Mouse (Mus musculus): Measurements from ENCODE around the gene Mindy1. TPM values are rescaled to one million over a fixed set of nuclear protein-coding genes. Genes with fewer than 3 reads are reported as not detected.

Mindy1 gene
- polyA plus RNA-seq (2012; ENCODE audit: insufficient read depth, insufficient read length, missing spikeins): 22.1 and 23.5 TPM in 2 replicates

DNA sequence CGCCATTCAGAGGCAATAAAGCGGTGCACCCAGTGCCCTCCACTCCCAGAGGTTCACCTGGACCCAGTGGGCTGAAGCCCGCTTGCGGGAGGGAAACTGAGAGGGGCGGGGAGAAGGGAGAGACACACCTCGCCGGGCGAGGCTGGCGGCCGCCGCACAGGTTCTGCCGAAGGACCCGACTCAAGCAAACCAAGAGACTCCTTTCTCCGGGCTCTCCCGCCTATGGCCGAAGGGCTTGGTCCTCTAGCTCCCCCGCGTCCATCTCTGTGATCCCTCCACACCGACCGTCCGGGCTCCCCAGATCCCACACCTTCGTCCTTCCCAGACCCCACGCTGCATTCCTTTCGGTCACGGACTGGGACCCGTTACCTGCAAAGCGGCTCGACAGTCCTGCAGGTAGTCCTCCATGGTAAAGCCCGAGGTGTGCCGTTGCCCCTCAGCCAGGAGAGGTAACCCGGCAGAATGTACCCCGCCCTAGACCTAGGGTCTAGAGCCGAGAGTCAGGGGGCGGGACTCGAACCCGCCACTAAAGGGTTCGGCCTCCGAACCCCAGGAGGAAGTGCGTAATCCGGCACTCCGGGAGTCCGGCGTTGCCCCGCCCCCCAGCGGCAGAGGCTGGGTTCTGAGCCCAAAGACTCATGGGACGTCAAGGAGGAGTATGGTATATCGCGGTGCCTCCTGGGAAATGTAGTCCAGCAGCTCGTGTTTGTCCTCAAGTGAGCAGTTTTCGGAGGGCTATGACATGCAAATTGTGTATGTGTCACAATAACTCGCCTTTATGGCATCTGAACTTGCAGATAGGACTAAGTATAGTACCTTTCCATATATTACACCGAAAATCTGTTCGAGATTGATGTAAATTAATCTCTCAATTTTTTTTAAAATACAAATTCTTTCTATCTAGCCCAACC lies at the start of gene Mindy1, which contains the start of gene Prune1:
TSS of gene Mindy1 (plus strand) at position 130 of the 911 bp plus-strand sequence.
TSS of gene Prune1 (minus strand) at position 861 of the 911 bp plus-strand sequence.
- peak within 1 kb of the TSS; percentile 96 for H3K27ac ChIP-seq (replicated peaks; ENCODE audit: low read depth, low read length)

DNA sequence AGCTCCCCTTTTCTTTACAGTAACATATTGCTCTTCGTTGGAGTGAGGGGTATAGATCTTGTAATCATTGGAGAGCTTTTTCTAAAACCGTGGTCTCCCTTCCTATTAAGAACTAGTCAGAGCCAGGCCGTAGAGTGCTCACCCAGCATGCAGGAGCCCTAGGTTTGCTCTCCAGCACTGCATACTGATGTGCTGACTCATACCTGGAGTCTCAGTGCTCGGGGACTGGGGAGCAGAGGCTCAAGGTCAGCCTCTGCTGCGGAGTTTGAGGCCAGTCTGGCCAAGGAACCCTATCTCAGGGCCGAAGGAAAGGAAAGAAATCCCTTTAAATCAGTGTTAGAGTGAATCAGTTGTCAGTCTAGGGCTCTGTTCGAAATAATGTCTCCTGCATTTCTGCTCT lies 48.4 kb upstream of the Mindy1 start:
- peak overlapping the region; percentile 17 for H3K27ac ChIP-seq (replicated peaks; ENCODE audit: low read depth, low read length)
- H3K4me1 ChIP-seq (ENCODE audit: control insufficient read depth, insufficient read depth, insufficient read length, low read length): peaks cover 20% of the 10 kb centered on the region
- H3K4me3 ChIP-seq (ENCODE audit: insufficient read depth, low read depth, low read length): no peak overlapping the region

More for the DNA sequence above, at the start of gene Mindy1, which contains the start of gene Prune1:
- H3K4me3 ChIP-seq (ENCODE audit: insufficient read depth, low read depth, low read length): peak within 1 kb of the TSS; percentile 91
- H3K4me1 ChIP-seq (ENCODE audit: control insufficient read depth, insufficient read depth, insufficient read length, low read length): peaks cover 11% of the 10 kb centered on the region; the same call in 1 of the 2 replicates

DNA sequence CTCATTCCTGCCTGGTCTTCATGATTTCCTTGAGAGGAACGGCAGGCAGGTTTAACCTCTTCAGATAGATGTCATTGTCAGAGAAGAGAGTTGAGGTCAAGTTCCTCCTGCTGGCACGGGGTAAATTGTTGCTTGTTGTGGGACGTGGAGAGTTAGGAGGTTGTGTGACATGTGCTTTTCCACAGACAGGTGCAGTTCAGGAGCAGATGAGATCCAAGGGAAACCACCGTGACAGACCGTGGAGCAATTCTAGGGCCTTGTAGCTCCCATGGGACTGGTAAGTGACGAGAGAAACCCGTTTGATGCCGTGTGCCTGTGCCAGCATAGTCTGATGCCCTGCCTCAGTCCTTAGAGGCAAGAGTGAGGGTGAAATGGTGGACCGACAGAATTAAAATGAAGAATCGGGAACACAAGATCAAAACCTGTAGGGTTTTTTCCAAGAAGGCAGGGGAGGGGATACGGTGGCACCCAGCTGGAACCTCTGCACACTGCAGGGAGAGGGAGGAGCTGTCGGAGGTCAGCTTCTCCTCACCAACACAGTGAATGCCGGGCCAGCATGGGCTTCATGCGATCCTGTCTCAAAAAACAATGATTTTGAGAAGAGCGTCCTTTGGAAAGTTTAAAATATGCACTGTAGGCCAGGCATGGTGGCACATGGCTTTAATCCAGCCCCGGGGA lies 47.7 kb upstream of the Mindy1 start:
- Histone ChIP-seq H3K4me3 (ENCODE audit: insufficient read depth, low read depth, low read length) (no peak overlapping the region), H3K4me1 (ENCODE audit: control insufficient read depth, insufficient read depth, insufficient read length, low read length) (peaks cover 20% of the 10 kb centered on the region), H3K27ac (replicated peaks; ENCODE audit: low read depth, low read length) (peak overlapping the region; percentile 37)

DNA sequence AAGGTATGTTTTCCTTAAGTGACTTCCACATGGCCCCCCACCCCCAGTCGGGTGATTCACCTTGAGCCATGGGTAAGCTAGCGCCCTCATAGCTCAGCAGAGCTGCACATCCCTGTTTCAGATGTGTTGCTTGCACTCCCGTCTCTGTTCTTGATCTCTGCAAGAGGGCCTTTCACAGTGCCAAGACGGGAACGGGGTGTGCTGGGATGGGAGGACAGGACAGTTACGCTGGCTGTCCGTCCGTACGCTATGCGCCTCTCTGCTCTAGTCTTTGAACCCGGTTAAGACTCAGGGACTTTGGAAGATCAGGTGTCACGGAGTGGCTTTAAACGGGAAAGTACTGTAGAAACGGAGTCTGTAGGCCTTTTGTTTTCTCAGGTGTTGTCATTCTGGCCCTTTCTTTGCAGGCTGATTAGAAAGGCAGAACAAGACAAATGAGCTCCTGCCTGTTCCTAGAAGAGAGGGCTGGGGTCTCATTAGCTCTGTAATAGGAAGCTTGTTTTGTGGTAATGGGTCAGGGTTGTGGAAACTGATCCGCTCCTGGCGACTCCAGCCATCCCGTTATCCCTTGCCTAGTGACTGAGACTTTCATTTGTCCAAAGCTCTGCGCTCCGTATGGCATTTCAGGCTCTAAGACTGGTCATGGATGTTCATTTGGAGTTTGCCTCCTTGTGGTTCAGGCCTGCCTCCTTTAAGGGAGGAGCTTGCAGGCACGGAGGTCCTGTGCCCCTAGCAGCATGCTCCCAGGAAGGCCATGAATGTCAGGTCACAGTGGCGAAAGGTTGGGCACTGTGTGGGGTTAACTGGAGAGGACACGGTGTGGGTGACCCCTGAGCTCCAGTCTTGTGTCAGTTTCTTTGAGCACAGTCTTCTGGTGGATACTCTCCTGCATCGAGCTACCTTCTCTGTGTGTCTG lies 45.5 kb upstream of the Mindy1 start:
- H3K4me1 ChIP-seq (ENCODE audit: control insufficient read depth, insufficient read depth, insufficient read length, low read length): peaks cover 13% of the 10 kb centered on the region
- no peak overlapping the region for H3K27ac ChIP-seq (replicated peaks; ENCODE audit: low read depth, low read length)
- H3K4me3 ChIP-seq (ENCODE audit: insufficient read depth, low read depth, low read length): no peak overlapping the region

DNA sequence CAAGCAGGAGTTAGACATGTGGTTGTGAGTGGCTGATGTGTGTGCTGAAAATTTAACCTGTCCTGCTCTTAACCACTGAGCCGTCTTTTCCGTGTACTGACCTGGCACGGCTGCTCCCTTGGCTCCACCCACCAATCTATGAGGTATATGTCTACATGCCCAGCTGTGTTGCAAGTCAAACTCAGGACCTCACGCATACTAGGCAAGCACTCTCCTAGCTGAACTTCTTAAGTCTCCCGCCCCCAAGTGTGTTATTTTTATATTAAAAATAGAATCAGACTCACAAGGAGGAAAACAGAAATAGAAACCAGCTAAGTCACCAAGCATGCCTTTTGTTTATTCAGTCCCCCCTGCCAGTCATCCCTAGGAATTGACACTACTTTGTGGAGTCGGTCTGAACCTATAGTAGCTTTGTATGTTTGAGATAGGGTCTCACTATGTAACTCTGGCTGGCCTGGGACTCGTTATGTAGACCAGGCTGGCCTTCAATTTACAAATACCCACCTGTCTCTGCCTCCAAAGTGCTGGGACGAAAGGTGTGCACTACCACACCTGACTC lies 43.5 kb upstream of the Mindy1 start:
- Histone ChIP-seq H3K4me1 (ENCODE audit: control insufficient read depth, insufficient read depth, insufficient read length, low read length) (no peaks in the 10 kb centered on the region), H3K4me3 (ENCODE audit: insufficient read depth, low read depth, low read length) (no peak overlapping the region), H3K27ac (replicated peaks; ENCODE audit: low read depth, low read length) (no peak overlapping the region)

DNA sequence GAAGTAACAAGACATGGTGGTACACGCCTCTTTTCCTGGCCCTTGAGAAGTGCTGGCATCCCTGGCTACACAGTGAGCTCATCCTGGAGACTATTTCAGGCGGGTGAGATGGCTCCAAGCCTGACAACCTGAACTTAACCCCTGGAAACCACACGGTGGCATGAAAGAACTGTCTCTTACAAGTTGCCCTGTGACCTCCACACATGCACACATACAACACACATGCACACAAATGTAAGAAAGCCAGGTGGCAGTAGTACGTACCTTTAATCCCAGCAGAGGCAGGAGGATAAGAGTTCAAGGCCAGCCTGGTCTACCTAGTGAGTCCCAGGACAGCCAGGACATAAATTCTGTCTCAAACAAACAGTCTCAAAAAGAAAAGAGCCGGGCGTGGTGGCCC lies 42.1 kb upstream of the Mindy1 start:
- Histone ChIP-seq H3K27ac (replicated peaks; ENCODE audit: low read depth, low read length) (no peak overlapping the region), H3K4me1 (ENCODE audit: control insufficient read depth, insufficient read depth, insufficient read length, low read length) (no peaks in the 10 kb centered on the region)

DNA sequence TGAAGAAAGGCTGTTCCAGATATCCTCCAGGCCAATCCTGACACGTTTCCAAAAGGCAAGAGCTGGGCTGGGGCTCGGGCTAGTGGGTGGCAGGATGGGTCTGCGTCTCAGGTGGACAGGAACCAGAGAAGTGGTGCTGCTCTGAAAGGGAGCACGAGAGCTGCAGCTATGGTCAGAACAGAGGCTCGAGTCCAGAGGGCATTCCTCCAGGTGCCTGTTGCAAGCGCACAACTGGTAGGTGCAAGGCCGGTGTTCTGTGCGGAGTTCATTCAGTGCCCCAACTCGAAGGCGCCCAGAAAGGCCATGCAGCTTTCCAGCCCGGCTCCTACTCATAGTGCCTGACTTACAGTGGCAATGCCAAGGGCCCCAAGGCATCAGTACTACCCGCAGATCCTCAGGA lies 41.2 kb upstream of the Mindy1 start:
- Histone ChIP-seq H3K27ac (replicated peaks; ENCODE audit: low read depth, low read length) (no peak overlapping the region), H3K4me1 (ENCODE audit: control insufficient read depth, insufficient read depth, insufficient read length, low read length) (no peaks in the 10 kb centered on the region), H3K4me3 (ENCODE audit: insufficient read depth, low read depth, low read length) (no peak overlapping the region)

More for the DNA sequence above, 42.1 kb upstream of the Mindy1 start:
- H3K4me3 ChIP-seq (ENCODE audit: insufficient read depth, low read depth, low read length): no peak overlapping the region

DNA sequence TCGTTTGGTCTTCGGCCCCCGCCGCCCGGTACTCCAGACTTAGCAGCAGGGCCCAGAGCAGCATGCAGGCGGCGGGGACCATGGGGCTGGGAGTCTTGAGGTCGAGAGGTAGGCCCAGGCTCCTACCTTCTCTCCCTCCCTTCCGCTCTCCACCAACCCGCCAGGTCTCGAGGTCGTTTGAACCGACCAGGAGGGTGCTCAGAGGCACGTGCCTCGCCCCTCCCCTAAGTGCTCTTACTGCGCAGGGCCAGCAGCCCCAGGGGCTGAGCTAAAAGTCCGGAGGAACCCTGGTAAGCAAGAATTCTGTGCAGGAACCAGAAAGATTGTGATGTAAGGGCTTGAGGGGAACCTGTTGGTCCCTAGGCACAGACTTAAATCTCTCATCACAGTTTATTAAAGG lies 40.2 kb upstream of the Mindy1 start:
- H3K4me3 ChIP-seq (ENCODE audit: insufficient read depth, low read depth, low read length): no peak overlapping the region
- H3K27ac ChIP-seq (replicated peaks; ENCODE audit: low read depth, low read length): no peak overlapping the region
- no peaks in the 10 kb centered on the region for H3K4me1 ChIP-seq (ENCODE audit: control insufficient read depth, insufficient read depth, insufficient read length, low read length)

DNA sequence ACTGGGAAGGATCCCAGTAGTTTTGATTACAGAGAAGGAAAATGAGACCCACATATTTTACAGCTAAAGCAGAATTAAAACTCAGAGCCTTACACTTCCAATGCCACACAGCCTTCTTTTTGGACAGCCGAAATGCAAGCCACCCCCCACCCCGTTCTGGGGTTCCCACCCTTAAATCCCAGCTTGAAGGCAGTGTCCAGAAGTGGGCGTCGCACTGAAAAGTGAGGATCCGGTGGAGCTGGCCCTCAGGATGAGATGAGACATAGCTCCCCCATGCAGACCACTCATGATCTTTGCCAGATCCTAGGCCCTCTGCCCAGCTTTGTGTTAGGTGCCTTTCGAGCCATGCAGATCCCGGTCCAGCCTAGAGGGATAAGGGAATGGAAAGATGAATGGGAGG lies 39.6 kb upstream of the Mindy1 start, which contains the start of gene Gm128:
TSS of gene Gm128 (minus strand) at position 101 of the 400 bp plus-strand sequence.
- Histone ChIP-seq H3K4me1 (ENCODE audit: control insufficient read depth, insufficient read depth, insufficient read length, low read length) (no peaks in the 10 kb centered on the region), H3K27ac (replicated peaks; ENCODE audit: low read depth, low read length) (no peak within 1 kb of the TSS), H3K4me3 (ENCODE audit: insufficient read depth, low read depth, low read length) (no peak within 1 kb of the TSS)

DNA sequence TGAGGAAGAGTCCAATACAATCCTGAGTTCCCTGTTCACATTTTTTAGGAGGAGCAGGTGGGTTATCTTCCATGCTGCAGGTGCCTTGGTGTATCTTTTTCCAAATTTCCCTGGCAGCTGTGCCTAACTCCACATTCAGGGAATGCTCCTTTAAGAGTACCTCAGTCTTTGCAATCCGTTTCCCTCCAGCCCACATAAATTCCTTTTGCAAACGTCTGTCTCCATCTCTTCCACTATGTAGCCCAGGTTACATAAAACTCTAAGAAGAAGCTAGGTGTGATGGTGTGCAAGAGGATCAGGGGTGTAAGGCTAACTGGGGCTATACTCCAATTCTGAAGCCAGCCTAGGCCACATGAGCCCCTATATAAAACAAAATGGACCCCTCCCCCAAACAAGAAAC lies 38.1 kb upstream of the Mindy1 start:
- Histone ChIP-seq H3K4me3 (ENCODE audit: insufficient read depth, low read depth, low read length) (no peak overlapping the region), H3K27ac (replicated peaks; ENCODE audit: low read depth, low read length) (no peak overlapping the region), H3K4me1 (ENCODE audit: control insufficient read depth, insufficient read depth, insufficient read length, low read length) (no peaks in the 10 kb centered on the region)

DNA sequence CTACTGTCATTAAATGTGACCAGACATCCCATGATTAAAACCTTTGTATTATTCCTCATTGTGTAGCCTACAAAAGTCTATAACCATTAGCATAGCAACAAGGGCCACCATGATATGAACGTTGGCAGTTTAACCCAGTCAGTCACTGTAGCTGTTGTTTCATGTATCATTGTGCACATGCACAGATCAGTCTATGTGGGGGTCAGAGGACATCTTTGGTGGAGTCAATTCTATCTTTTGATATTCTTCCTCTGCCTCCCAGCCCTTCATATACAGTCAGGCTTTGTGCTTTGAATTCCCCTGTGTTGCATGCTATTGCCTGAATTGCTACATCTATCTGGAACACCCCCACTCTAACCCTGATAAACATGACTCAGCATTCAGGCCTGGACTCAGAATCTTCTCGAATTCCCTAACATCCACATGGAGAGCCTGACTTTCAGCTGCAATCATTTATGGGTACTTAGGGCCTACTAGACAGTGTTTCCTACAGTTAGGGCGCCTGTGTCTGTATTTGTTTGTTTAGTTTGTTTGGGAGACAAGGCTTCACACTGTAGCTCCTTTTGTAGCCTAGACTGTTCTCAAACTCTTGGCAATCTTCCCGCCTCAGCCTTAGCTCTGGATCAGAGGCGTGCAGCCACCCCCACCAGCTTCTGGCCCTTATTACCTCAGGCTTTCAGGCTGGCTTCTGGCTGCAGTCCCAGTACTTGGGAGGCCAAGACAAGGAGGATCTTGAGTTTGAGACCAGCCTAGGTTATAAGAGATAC lies 34.5 kb upstream of the Mindy1 start:
- H3K27ac ChIP-seq (replicated peaks; ENCODE audit: low read depth, low read length): peak overlapping the region; percentile 90
- H3K4me1 ChIP-seq (ENCODE audit: control insufficient read depth, insufficient read depth, insufficient read length, low read length): no peaks in the 10 kb centered on the region
- no peak overlapping the region for H3K4me3 ChIP-seq (ENCODE audit: insufficient read depth, low read depth, low read length)

DNA sequence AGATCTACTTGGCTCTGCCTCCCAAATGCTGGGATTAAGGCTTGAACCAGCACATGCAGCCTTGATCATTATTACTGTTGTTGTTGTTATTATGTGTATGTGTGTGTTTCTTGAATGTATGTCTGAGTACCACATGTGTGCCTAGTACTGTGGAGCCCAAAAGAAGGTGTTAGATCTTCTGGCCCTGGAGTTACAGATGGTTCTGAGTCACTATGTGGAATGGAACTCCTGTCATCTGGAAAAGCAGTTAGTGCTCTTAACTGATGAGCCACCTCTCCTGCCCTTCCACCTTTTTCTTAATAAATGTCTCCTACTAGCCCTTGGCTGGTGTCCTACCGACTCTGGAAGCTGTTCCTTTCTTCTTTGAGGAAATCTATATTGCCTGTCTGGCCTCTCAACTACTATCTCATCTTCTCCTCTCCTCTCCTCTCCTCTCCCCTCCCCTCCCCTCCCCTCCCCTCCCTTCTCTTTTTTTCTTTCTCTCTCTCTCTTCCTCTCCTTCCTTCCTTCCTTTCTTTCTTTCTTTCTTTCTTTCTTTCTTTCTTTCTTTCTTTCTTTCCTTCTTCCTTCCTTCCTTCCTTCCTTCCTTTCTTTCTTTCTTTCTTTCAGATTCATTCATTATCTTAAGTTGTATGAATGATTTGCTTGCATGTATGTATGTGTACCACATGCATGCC lies 33.3 kb upstream of the Mindy1 start:
- H3K4me3 ChIP-seq (ENCODE audit: insufficient read depth, low read depth, low read length): no peak overlapping the region
- no peak overlapping the region; the same call in 1 of the 2 replicates for H3K27ac ChIP-seq (replicated peaks; ENCODE audit: low read depth, low read length)
- H3K4me1 ChIP-seq (ENCODE audit: control insufficient read depth, insufficient read depth, insufficient read length, low read length): no peaks in the 10 kb centered on the region

DNA sequence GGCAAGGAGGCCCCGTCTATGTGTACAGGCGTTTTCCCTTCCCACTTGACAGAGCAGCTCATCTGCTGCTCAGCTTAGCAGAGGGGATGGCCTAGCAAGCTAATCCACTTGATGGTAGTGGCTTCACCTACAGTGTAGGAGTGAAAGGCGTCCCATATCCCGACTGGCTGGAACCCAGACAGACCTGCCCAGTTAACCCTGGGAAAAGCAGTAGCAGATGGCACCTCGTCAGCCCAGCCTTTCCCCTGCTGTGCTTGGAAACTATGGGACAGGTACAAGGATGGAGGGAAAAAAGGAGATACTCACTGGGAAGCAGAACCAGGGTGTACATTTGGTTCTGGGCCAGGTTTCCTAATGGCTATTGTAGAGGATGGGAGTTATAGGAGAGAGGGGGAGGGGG lies 30.8 kb upstream of the Mindy1 start:
- H3K4me1 ChIP-seq (ENCODE audit: control insufficient read depth, insufficient read depth, insufficient read length, low read length): no peaks in the 10 kb centered on the region
- no peak overlapping the region for H3K27ac ChIP-seq (replicated peaks; ENCODE audit: low read depth, low read length)
- no peak overlapping the region for H3K4me3 ChIP-seq (ENCODE audit: insufficient read depth, low read depth, low read length)
